Mouse (Mus musculus) urinary bladder, postnatal 25 days (tissue): Measurements from ENCODE around the gene Gfpt1.

Experiments used
- DNase-seq: peaks from one replicate; pipeline ENCODE4 v3.0.0; 2022; ENCODE audit warnings: low spot score

Gfpt1 gene

GRCm38 (mm10) chr6:87101281-87101954, 58.8 kb downstream of the Gfpt1 start:
- DNase-seq, result peak; percentile 95

GRCm38 (mm10) chr6:87101955-87102353, 59.3 kb downstream of the Gfpt1 start:
- DNase-seq, result no peak

- no peak for DNase-seq
These were observed 59.8 kb downstream of the Gfpt1 start for GRCm38 (mm10) chr6:87102421-87102911.

GRCm38 (mm10) chr6:87103314-87103713, 60.7 kb downstream of the Gfpt1 start:
- DNase-seq, result no peak

- no peak for DNase-seq
These were observed 61.6 kb downstream of the Gfpt1 start, which contains the start of gene D6Ertd527e for GRCm38 (mm10) chr6:87104123-87104796. Gene D6Ertd527e (plus strand): TSS chr6:87104746.

GRCm38 (mm10) chr6:87111493-87111892, 68.8 kb downstream of the Gfpt1 start:
- no peak for DNase-seq

- DNase-seq, result no peak
These were observed 69.5 kb downstream of the Gfpt1 start for GRCm38 (mm10) chr6:87112125-87112524.

- no peak for DNase-seq
These were observed 73.3 kb downstream of the Gfpt1 start for GRCm38 (mm10) chr6:87115981-87116380.

- DNase-seq, result no peak
These were observed 74.0 kb downstream of the Gfpt1 start for GRCm38 (mm10) chr6:87116596-87116995.

GRCm38 (mm10) chr6:87119066-87119837, 76.6 kb downstream of the Gfpt1 start:
- no peak for DNase-seq

GRCm38 (mm10) chr6:87119975-87120374, 77.3 kb downstream of the Gfpt1 start:
- DNase-seq, result no peak

GRCm38 (mm10) chr6:87120661-87121060, 78.0 kb downstream of the Gfpt1 start:
- no peak for DNase-seq

GRCm38 (mm10) chr6:87121961-87122360, 79.3 kb downstream of the Gfpt1 start:
- no peak for DNase-seq

- DNase-seq, result no peak
These were observed 80.8 kb downstream of the Gfpt1 start for GRCm38 (mm10) chr6:87123406-87123805.

GRCm38 (mm10) chr6:87123973-87124372, 81.3 kb downstream of the Gfpt1 start:
- DNase-seq, result no peak

GRCm38 (mm10) chr6:87127049-87127753, 84.6 kb downstream of the Gfpt1 start:
- DNase-seq, result no peak

- no peak for DNase-seq
These were observed 87.2 kb downstream of the Gfpt1 start for GRCm38 (mm10) chr6:87129861-87130260.

GRCm38 (mm10) chr6:87130628-87131027, 88.0 kb downstream of the Gfpt1 start:
- DNase-seq, result no peak

- DNase-seq, result no peak
These were observed 88.4 kb downstream of the Gfpt1 start for GRCm38 (mm10) chr6:87131078-87131477.

GRCm38 (mm10) chr6:87133520-87133919, 90.9 kb downstream of the Gfpt1 start:
- DNase-seq, result no peak

- DNase-seq, result no peak
These were observed 91.4 kb downstream of the Gfpt1 start for GRCm38 (mm10) chr6:87133966-87134546.

- DNase-seq, result no peak
These were observed 95.8 kb downstream of the Gfpt1 start for GRCm38 (mm10) chr6:87138479-87138878.
